ENCODE assay signal across 8 mouse cellular contexts in genomic region chr9:45431150-45431549, GRCm38 (mm10). TPM values are rescaled to one million over a fixed set of nuclear protein-coding genes. Genes with fewer than 3 reads are reported as not detected.
DNase-seq lines count a peak whose midpoint lies in the region; ATAC-seq and TF ChIP-seq lines count a peak whose summit lies in the region.

No protein-coding gene starts in this region.

- no peak for DNase-seq in left cerebral cortex, adult 2 months (ENCODE audit: extremely low spot score in 1 of 2, low spot score in 2 of 2)
- DNase-seq in left cerebral cortex, postnatal 25 days (ENCODE audit: low spot score in 2 of 2), result no peak
- peak; percentile 61 to 66 for DNase-seq in cerebellum, postnatal 14 days
- DNase-seq in neural tube, embryonic 10.5 days (ENCODE audit: extremely low spot score, low spot score), result peak; percentile 22
- DNase-seq in gastrocnemius, postnatal 36 days, result no peak
- DNase-seq in layer of hippocampus, adult 11-12 months (ENCODE audit: low spot score), result no peak

- H3K27me3 ChIP-seq in intestine, embryonic 15.5 days (replicated peaks), result peaks cover 46% of the 10 kb centered on the region

- peak overlapping the region; percentile 80 for H3K27ac ChIP-seq in left cerebral cortex, adult 2 months
- no peak overlapping the region for H3K27ac ChIP-seq in intestine, embryonic 15.5 days

- H3K4me3 ChIP-seq in left cerebral cortex, adult 2 months, result peak overlapping the region; percentile 80
- peak overlapping the region; percentile 37 for H3K4me3 ChIP-seq in intestine, embryonic 15.5 days (replicated peaks)

- no peaks in the 10 kb centered on the region for H3K9me3 ChIP-seq in intestine, embryonic 15.5 days

- 3% methylated on average over 26 of the region's 26 CpGs for WGBS in intestine, embryonic 15.5 days

- no peak for ATAC-seq in intestine, embryonic 15.5 days
- no peak for ATAC-seq in granulocyte monocyte progenitor cell, adult 5-6 weeks (replicated peaks; ENCODE audit: poor library complexity, severe bottlenecking)

- intact Hi-C loops in left cerebral cortex, adult 2 months (cut with DNase I), result loop anchor here (2.0 to 5.0 kb wide), 2 partner anchors 40 to 106 kb away; no protein-coding TSS in a partner anchor
- intact Hi-C loops in left cerebral cortex, postnatal 25 days (cut with DNase I), result loop anchor here (5.0 kb wide), 2 partner anchors 86 to 156 kb away; no protein-coding TSS in a partner anchor
- intact Hi-C loops in gastrocnemius, postnatal 36 days (cut with DNase I), result no loop called here

- peaks cover 14% of the 10 kb centered on the region for H3K4me1 ChIP-seq in intestine, embryonic 15.5 days (replicated peaks)

- no peaks in the 10 kb centered on the region for H3K36me3 ChIP-seq in intestine, embryonic 15.5 days

- no peak for TF ChIP-seq CTCF in left cerebral cortex, adult 2 months (IDR thresholded peaks at IDR 0.05)

- no peak overlapping the region for H3K9ac ChIP-seq in intestine, embryonic 15.5 days

- peak overlapping the region; percentile 86 for H3K4me2 ChIP-seq in intestine, embryonic 15.5 days (replicated peaks)

RNA-seq across cellular contexts. Expression of gene Dscaml1, which starts 4.7 kb away (rescaled TPM):
- total RNA-seq in left cerebral cortex, adult 2 months (2021), result 10 to 100 TPM; 58.0 to 61.5 TPM
- total RNA-seq in left cerebral cortex, postnatal 25 days (2021), result 10 to 100 TPM; 51.1 to 51.7 TPM
- 0.38 and 0.44 TPM in 2 replicates for polyA plus RNA-seq in intestine, embryonic 15.5 days (2015; fragmentation: Nextera tagmentation; extraction: Ambion mirVana)
- total RNA-seq in gastrocnemius, postnatal 36 days (2021), result not detected
- total RNA-seq in granulocyte monocyte progenitor cell, adult 5-6 weeks (2014; fragmentation: Nextera tagmentation), result not detected in 2 replicates
- total RNA-seq in granulocyte monocyte progenitor cell, adult 5-6 weeks (2017), result not detected in 2 replicates

RNA-seq across cellular contexts. Expression of gene Fxyd2, which starts 31.7 kb away (rescaled TPM):
- 1 to 10 TPM; 4.8 to 6.5 TPM for total RNA-seq in left cerebral cortex, adult 2 months (2021)
- 10 to 100 TPM in 1 of 2 experiments, 1 to 10 TPM in 1; 7.2 to 13.1 TPM for total RNA-seq in left cerebral cortex, postnatal 25 days (2021)
- 2.6 and 3.0 TPM in 2 replicates for polyA plus RNA-seq in intestine, embryonic 15.5 days (2015; fragmentation: Nextera tagmentation; extraction: Ambion mirVana)
- total RNA-seq in gastrocnemius, postnatal 36 days (2021), result 1 to 10 TPM; 1.4 to 2.6 TPM
- not detected in 2 replicates for total RNA-seq in granulocyte monocyte progenitor cell, adult 5-6 weeks (2014; fragmentation: Nextera tagmentation)
- 1.6 and 2.5 TPM in 2 replicates for total RNA-seq in granulocyte monocyte progenitor cell, adult 5-6 weeks (2017)

Comparison
In these comparisons a context has a peak if more than half of its experiments do, and no peak if none do; other contexts are left out.
1. DNase-seq: peak in cerebellum, postnatal 14 days (2 of 2) and neural tube, embryonic 10.5 days (single experiment); none in left cerebral cortex, adult 2 months (0 of 2), left cerebral cortex, postnatal 25 days (0 of 2), gastrocnemius, postnatal 36 days (0 of 2) and layer of hippocampus, adult 11-12 months (single experiment).
2. RNA of gene Dscaml1, which starts 4.7 kb away (total RNA-seq): 58.0 to 61.5 TPM in left cerebral cortex, adult 2 months and 51.1 to 51.7 TPM in left cerebral cortex, postnatal 25 days; not detected in gastrocnemius, postnatal 36 days and not detected in granulocyte monocyte progenitor cell, adult 5-6 weeks; every median in the first group is over 10 times any median in the second.